Mouse (Mus musculus): Measurements from ENCODE around the gene Ddx54.

Gene Ddx54

GRCm38 (mm10) chr5:120612822-120613604, 474 bp downstream of the Ddx54 start:
- DNase-seq: peak; percentile 100

- no peak for DNase-seq
These were observed 3.4 kb downstream of the Ddx54 start for GRCm38 (mm10) chr5:120615903-120616302.

GRCm38 (mm10) chr5:120618778-120619177, 6.2 kb downstream of the Ddx54 start:
- DNase-seq: no peak

GRCm38 (mm10) chr5:120619201-120619600, 6.7 kb downstream of the Ddx54 start:
- peak in 1 of 2 experiments; percentile 65 for DNase-seq

- DNase-seq: peak; percentile 53 to 86
These were observed 8.0 kb downstream of the Ddx54 start for GRCm38 (mm10) chr5:120620375-120621077.

- peak; percentile 62 to 71 for DNase-seq
These were observed 8.7 kb downstream of the Ddx54 start for GRCm38 (mm10) chr5:120621078-120621765.

GRCm38 (mm10) chr5:120621846-120622197, 9.3 kb downstream of the Ddx54 start:
- DNase-seq: no peak

GRCm38 (mm10) chr5:120622198-120622851, 9.8 kb downstream of the Ddx54 start:
- DNase-seq: peak; percentile 36 to 53

GRCm38 (mm10) chr5:120624427-120624826, 11.9 kb downstream of the Ddx54 start:
- DNase-seq: no peak

- no peak for DNase-seq
These were observed 13.9 kb downstream of the Ddx54 start for GRCm38 (mm10) chr5:120626399-120626798.

- no peak for DNase-seq
These were observed 15.2 kb downstream of the Ddx54 start for GRCm38 (mm10) chr5:120627515-120628300.

- DNase-seq: no peak
These were observed 16.1 kb downstream of the Ddx54 start for GRCm38 (mm10) chr5:120628624-120629023.

GRCm38 (mm10) chr5:120631128-120631527, 18.6 kb downstream of the Ddx54 start:
- no peak for DNase-seq

GRCm38 (mm10) chr5:120631892-120632291, 19.4 kb downstream of the Ddx54 start:
- DNase-seq: no peak

- no peak for DNase-seq
These were observed 21.6 kb downstream of the Ddx54 start, which contains the start of gene Cfap73 for GRCm38 (mm10) chr5:120634131-120634530. Gene Cfap73 (minus strand): TSS chr5:120634235.

- DNase-seq: no peak
These were observed 22.3 kb downstream of the Ddx54 start for GRCm38 (mm10) chr5:120634860-120635259.

- no peak for DNase-seq
These were observed 23.1 kb downstream of the Ddx54 start for GRCm38 (mm10) chr5:120635633-120636032.

- no peak for DNase-seq
These were observed 27.6 kb downstream of the Ddx54 start for GRCm38 (mm10) chr5:120640094-120640493.

GRCm38 (mm10) chr5:120643365-120644085, 31.0 kb downstream of the Ddx54 start:
- DNase-seq: peak in 1 of 2 experiments; percentile 39

GRCm38 (mm10) chr5:120644227-120644626, 31.7 kb downstream of the Ddx54 start:
- DNase-seq: no peak

- DNase-seq: peak; percentile 72 to 75
These were observed 33.3 kb downstream of the Ddx54 start for GRCm38 (mm10) chr5:120645851-120646250.
